Comparison of ENCODE assay signal across 9 mouse cellular contexts in genomic region chr5:83440259-83440658, GRCm38 (mm10).
A peak's percentile ranks its signal among the peaks of the same experiment; 100 is the strongest.
DNase-seq lines count a peak whose midpoint lies in the region; ATAC-seq and TF ChIP-seq lines count a peak whose summit lies in the region.
"Had no signal": no experiment of that assay in that cellular context is flagged by ENCODE, and none has a peak within 500 bp of the region (broad histone marks: within the 10 kb centered on the region; RNA-seq: fewer than 3 reads in every experiment).

No protein-coding gene starts in this region.

- H3K9ac ChIP-seq in forebrain, embryonic 15.5 days (replicated peaks), result no peak overlapping the region
- H3K9ac ChIP-seq in neural tube, embryonic 12.5 days, result no peak overlapping the region
- H3K9ac ChIP-seq: embryonic facial prominence, embryonic 13.5 days had no signal

- peak; percentile 79 for TF ChIP-seq CTCF in E14TG2a.4 (conservative IDR thresholded peaks at IDR 0.05; ENCODE audit: low read length)

- no peaks in the 10 kb centered on the region for H3K9me3 ChIP-seq in E14TG2a.4 (ENCODE audit: low read length)
- no peaks in the 10 kb centered on the region for H3K9me3 ChIP-seq in forebrain, embryonic 15.5 days
- no peaks in the 10 kb centered on the region for H3K9me3 ChIP-seq in neural tube, embryonic 12.5 days
- H3K9me3 ChIP-seq: embryonic facial prominence, embryonic 13.5 days had no signal

- no peak overlapping the region for H3K4me3 ChIP-seq in E14TG2a.4 (replicated peaks; ENCODE audit: low read length)
- no peak overlapping the region for H3K4me3 ChIP-seq in forebrain, embryonic 15.5 days
- no peak overlapping the region for H3K4me3 ChIP-seq in neural tube, embryonic 12.5 days
- H3K4me3 ChIP-seq: embryonic facial prominence, embryonic 13.5 days had no signal

- H3K27ac ChIP-seq in forebrain, embryonic 15.5 days (replicated peaks), result no peak overlapping the region
- no peak overlapping the region for H3K27ac ChIP-seq in neural tube, embryonic 12.5 days
- H3K27ac ChIP-seq: embryonic facial prominence, embryonic 13.5 days had no signal

- H3K4me1 ChIP-seq in E14TG2a.4 (replicated peaks; ENCODE audit: low read depth, low read length), result no peaks in the 10 kb centered on the region
- H3K4me1 ChIP-seq in forebrain, embryonic 15.5 days, result no peaks in the 10 kb centered on the region
- no peaks in the 10 kb centered on the region for H3K4me1 ChIP-seq in neural tube, embryonic 12.5 days
- H3K4me1 ChIP-seq: embryonic facial prominence, embryonic 13.5 days had no signal

- DNase-seq in heart, postnatal 10 days, result peak; percentile 43 to 57
- DNase-seq in heart, adult 11 months, result no peak
- peak; percentile 4 for DNase-seq in c-Kit-positive CD71-positive TER-119-negative erythroid progenitor cells, embryonic 14.5 days (ENCODE audit: low read depth)
- peak; percentile 24 to 64 for DNase-seq in layer of hippocampus, postnatal 14 days (ENCODE audit: low spot score in 2 of 2)

- 2% methylated on average over 3 of the region's 3 CpGs for WGBS in forebrain, embryonic 15.5 days
- WGBS in neural tube, embryonic 12.5 days, result 7% methylated on average over 3 of the region's 3 CpGs

- H3K27me3 ChIP-seq in E14TG2a.4 (ENCODE audit: insufficient read depth, low read length), result no peaks in the 10 kb centered on the region
- no peaks in the 10 kb centered on the region for H3K27me3 ChIP-seq in forebrain, embryonic 15.5 days
- H3K27me3 ChIP-seq in neural tube, embryonic 12.5 days (replicated peaks), result no peaks in the 10 kb centered on the region
- H3K27me3 ChIP-seq: embryonic facial prominence, embryonic 13.5 days had no signal

- 0 out of 2 replicates have a peak, but pooled peaks have one; percentile 43 for ATAC-seq in forebrain, embryonic 15.5 days (replicated peaks)
- ATAC-seq in neural tube, embryonic 12.5 days (ENCODE audit: low FRiP score, low read depth), result 0 out of 2 replicates have a peak, but pooled peaks have one; percentile 17
- ATAC-seq in monocyte, adult 5-6 weeks (replicated peaks; ENCODE audit: insufficient number of reproducible peaks, low FRiP score, low TSS enrichment, poor library complexity, severe bottlenecking), result no peak

- no peak overlapping the region for H3K4me2 ChIP-seq in forebrain, embryonic 15.5 days (replicated peaks)
- no peak overlapping the region for H3K4me2 ChIP-seq in neural tube, embryonic 12.5 days (replicated peaks)
- H3K4me2 ChIP-seq: embryonic facial prominence, embryonic 13.5 days had no signal

- intact Hi-C loops in heart, postnatal 10 days (cut with DNase I), result no loop called here

- H3K36me3 ChIP-seq in E14TG2a.4 (ENCODE audit: insufficient read depth, low read length), result no peaks in the 10 kb centered on the region
- no peaks in the 10 kb centered on the region for H3K36me3 ChIP-seq in forebrain, embryonic 15.5 days
- no peaks in the 10 kb centered on the region for H3K36me3 ChIP-seq in neural tube, embryonic 12.5 days
- H3K36me3 ChIP-seq: embryonic facial prominence, embryonic 13.5 days had no signal
